Mouse (Mus musculus) limb, embryonic 13.5 days (tissue): Measurements from ENCODE around the gene Morc3. TPM values are rescaled to one million over a fixed set of nuclear protein-coding genes. Genes with fewer than 3 reads are reported as not detected.
"Not testable (repeated sequence)": the region's sequence is repeated elsewhere in the genome, so short reads cannot be mapped to it uniquely, and the experiment has no call there.

Source experiments
- ATAC-seq: fragments of 200-750 bp; cut with Nextera tagmentation; 2 replicates; pipeline ENCODE4 v1.8.0; 2017; ENCODE audit warnings: low read depth, moderate number of reproducible peaks, moderate TSS enrichment; ENCODE audit not compliant: low FRiP score
- H3K27ac ChIP-seq: fragments of 300-500 bp; sonication (generic); 2 replicates; pipeline ENCODE4 v1.5.1; 2015; ENCODE audit warnings: inconsistent platforms, mild to moderate bottlenecking, moderate library complexity
- H3K27me3 ChIP-seq: fragments of 300-500 bp; sonication (generic); 2 replicates; pipeline ENCODE4 v1.6.1; 2015; ENCODE audit warnings: mild to moderate bottlenecking, inconsistent platforms
- H3K36me3 ChIP-seq: fragments of 300-500 bp; sonication (generic); 2 replicates; pipeline ENCODE4 v1.6.1; 2015; ENCODE audit warnings: inconsistent platforms, mild to moderate bottlenecking, moderate library complexity
- H3K4me1 ChIP-seq: fragments of 300-500 bp; sonication (generic); 2 replicates; pipeline ENCODE4 v1.6.1; 2015; ENCODE audit warnings: inconsistent platforms
- H3K4me2 ChIP-seq: fragments of 300-500 bp; sonication (generic); replicated peaks from 2 replicates; pipeline ENCODE4 v1.6.1; 2015; ENCODE audit warnings: inconsistent platforms, mild to moderate bottlenecking, moderate library complexity
- H3K4me3 ChIP-seq: fragments of 300-500 bp; sonication (generic); 2 replicates; pipeline ENCODE4 v1.5.1; 2015; ENCODE audit warnings: moderate library complexity, mild to moderate bottlenecking, inconsistent platforms
- H3K9ac ChIP-seq: fragments of 300-500 bp; sonication (generic); 2 replicates; pipeline ENCODE4 v1.6.1; 2015; ENCODE audit warnings: mild to moderate bottlenecking, inconsistent platforms
- H3K9me3 ChIP-seq: fragments of 300-500 bp; sonication (generic); 2 replicates; pipeline ENCODE4 v1.6.1; 2016; ENCODE audit warnings: inconsistent platforms
- WGBS: fragments of 180-500 bp; shearing (Covaris S2); methylation state at CpG from one replicate; pipeline ENCODE4 v1.1.7; 2015; 5-methylcytosine and 5-hydroxymethylcytosine counted together
- polyA plus RNA-seq: library from polyadenylated mRNA; unstranded; fragments of >200 nt; fragmentation: Nextera tagmentation; extraction: Ambion mirVana; gene quantifications from 2 replicates; pipeline ENCODE4 v1.2.1, GENCODE M21; 2015

Morc3 gene
- polyA plus RNA-seq, 1 experiment from 2014 or later, result 38.5 TPM

DNA sequence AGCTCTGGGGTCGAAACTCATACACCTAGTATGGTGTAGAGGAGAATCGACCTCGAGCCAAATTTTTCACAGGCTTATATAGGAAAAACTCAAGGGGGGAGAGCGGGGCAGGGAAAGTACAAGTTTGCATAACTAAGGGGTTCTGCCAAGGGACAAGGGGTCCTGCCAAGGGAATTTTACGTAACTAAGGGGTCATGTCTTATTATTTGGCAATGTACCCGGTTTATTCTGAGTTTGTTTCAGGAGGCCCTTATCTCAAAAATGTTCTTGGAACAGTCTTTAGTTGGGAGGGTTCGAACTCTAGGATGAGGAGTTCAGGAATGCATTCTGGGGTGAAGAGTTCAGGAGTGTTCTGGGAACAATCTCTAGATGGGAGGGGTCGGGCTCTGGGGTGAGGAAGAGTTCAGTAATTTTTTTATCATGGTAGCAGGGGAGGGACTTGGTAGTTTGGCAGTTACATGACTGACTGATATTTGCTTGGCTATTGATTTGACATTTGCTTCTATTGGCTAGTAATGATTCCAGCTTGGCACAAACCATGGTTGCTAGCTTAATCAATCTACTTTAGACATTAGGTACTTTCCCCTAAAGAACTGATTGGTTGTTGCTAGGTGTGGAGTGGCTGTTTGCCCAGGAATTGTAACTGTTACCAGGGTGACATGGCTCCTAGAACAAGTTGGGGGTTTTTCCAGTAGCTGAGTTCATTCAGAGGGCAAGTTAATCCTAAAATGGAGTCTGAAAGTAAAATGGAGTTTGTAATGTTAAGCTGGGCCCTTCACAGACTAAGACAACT lies 9.3 kb upstream of the Morc3 start:
- not testable (repeated sequence) for H3K27ac ChIP-seq, H3K4me2 ChIP-seq, H3K9me3 ChIP-seq, H3K9ac ChIP-seq, ATAC-seq, H3K36me3 ChIP-seq, H3K27me3 ChIP-seq, H3K4me3 ChIP-seq
- peaks cover 11% of the 10 kb centered on the region; the same call in 1 of the 2 replicates for H3K4me1 ChIP-seq
- 79% methylated on average over 4 of the region's 8 CpGs for WGBS

- Histone ChIP-seq H3K4me3 (no peak overlapping the region), H3K9me3 (0 out of 2 replicates have a peak, but pooled peaks cover 14% of the 10 kb centered on the region), H3K4me2 (no peak overlapping the region), H3K4me1 (no peaks in the 10 kb centered on the region), H3K27ac (no peak overlapping the region), H3K36me3 (no peaks in the 10 kb centered on the region), H3K9ac (no peak overlapping the region), H3K27me3 (no peaks in the 10 kb centered on the region)
- no peak for ATAC-seq
- 82% methylated on average over 4 of the region's 4 CpGs for WGBS
These were observed 7.1 kb upstream of the Morc3 start for GRCm38 (mm10) chr16:93824799-93825198.

- Histone ChIP-seq H3K4me1 (no peaks in the 10 kb centered on the region), H3K9ac (no peak overlapping the region), H3K9me3 (0 out of 2 replicates have a peak, but pooled peaks cover 14% of the 10 kb centered on the region), H3K27me3 (no peaks in the 10 kb centered on the region), H3K4me3 (no peak overlapping the region), H3K27ac (no peak overlapping the region), H3K36me3 (no peaks in the 10 kb centered on the region), H3K4me2 (no peak overlapping the region)
- 91% methylated on average over 4 of the region's 4 CpGs for WGBS
- ATAC-seq, result no peak
These were observed 6.5 kb upstream of the Morc3 start for GRCm38 (mm10) chr16:93825463-93825862.

- Histone ChIP-seq H3K9me3 (0 out of 2 replicates have a peak, but pooled peaks cover 14% of the 10 kb centered on the region), H3K36me3 (no peaks in the 10 kb centered on the region), H3K4me2 (no peak overlapping the region), H3K9ac (no peak overlapping the region), H3K27me3 (no peaks in the 10 kb centered on the region), H3K4me1 (no peaks in the 10 kb centered on the region), H3K27ac (no peak overlapping the region), H3K4me3 (no peak overlapping the region)
- WGBS, result 71% methylated on average over 11 of the region's 11 CpGs
- no peak for ATAC-seq
These were observed 5.9 kb upstream of the Morc3 start for GRCm38 (mm10) chr16:93826054-93826453.

DNA sequence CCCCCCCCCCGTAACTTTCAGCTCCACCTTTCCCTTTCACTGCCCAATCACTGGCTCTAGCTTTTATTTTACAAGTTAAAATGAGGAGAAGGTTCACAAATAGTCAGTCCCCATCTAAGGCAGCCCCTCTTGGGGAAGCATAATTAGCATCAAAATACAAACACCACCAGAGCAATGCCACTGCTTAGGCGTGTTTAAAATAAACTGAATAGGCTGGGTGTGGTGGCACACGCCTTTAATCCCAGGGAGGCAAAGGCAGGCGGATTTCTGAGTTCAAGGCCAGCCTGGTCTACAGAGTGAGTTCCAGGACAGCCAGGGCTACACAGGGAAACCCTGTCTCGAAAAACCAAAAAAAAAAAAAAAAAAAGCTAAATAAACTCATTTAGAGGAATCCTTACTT lies 5.4 kb upstream of the Morc3 start:
- H3K27ac ChIP-seq, H3K9ac ChIP-seq, H3K4me3 ChIP-seq, ATAC-seq, H3K4me1 ChIP-seq, H3K36me3 ChIP-seq, H3K4me2 ChIP-seq, H3K27me3 ChIP-seq: not testable (repeated sequence)
- 0 out of 2 replicates have a peak, but pooled peaks cover 14% of the 10 kb centered on the region for H3K9me3 ChIP-seq
- 48% methylated on average over 5 of the region's 5 CpGs for WGBS

- no peak overlapping the region for H3K4me3 ChIP-seq
- no peak for ATAC-seq
- 0 out of 2 replicates have a peak, but pooled peaks cover 11% of the 10 kb centered on the region for H3K9me3 ChIP-seq
- H3K4me2 ChIP-seq, result no peak overlapping the region
- WGBS, result 88% methylated on average over 6 of the region's 6 CpGs
- no peak overlapping the region for H3K9ac ChIP-seq
- H3K27me3 ChIP-seq, result no peaks in the 10 kb centered on the region
- no peaks in the 10 kb centered on the region for H3K4me1 ChIP-seq
- no peak overlapping the region for H3K27ac ChIP-seq
- no peaks in the 10 kb centered on the region for H3K36me3 ChIP-seq
These were observed 5.0 kb upstream of the Morc3 start for GRCm38 (mm10) chr16:93826909-93827308.

DNA sequence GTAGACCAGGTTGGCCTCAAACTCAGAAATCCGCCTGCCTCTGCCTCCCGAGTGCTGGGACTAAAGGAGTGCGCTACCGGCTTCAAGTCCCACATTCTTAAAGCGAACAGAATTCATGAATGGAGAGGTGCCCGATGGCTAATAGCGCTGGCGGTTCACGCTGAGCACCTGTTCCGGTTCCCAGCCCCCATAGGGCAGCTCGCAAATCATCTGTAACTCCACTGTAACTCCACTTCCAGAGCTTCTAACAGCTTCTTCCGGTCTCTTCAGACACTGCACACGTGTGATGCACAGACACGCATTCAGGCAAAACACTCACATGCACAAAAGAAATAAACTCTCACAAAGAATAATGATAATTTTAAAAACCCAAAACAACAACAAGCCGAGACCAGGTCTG lies 2.4 kb upstream of the Morc3 start:
- ATAC-seq, result no peak
- Histone ChIP-seq H3K4me1 (peaks cover 15% of the 10 kb centered on the region), H3K27me3 (no peaks in the 10 kb centered on the region), H3K9ac (no peak overlapping the region), H3K36me3 (no peaks in the 10 kb centered on the region), H3K9me3 (0 out of 2 replicates have a peak, but pooled peaks cover 6% of the 10 kb centered on the region), H3K4me2 (no peak overlapping the region), H3K4me3 (no peak overlapping the region), H3K27ac (no peak overlapping the region)
- 93% methylated on average over 15 of the region's 15 CpGs for WGBS

GRCm38 (mm10) chr16:93830071-93830470 lies 1.9 kb upstream of the Morc3 start:
- H3K4me3 ChIP-seq, result no peak overlapping the region
- H3K36me3 ChIP-seq, result no peaks in the 10 kb centered on the region
- H3K27me3 ChIP-seq, result no peaks in the 10 kb centered on the region
- H3K9ac ChIP-seq, result no peak overlapping the region
- no peak for ATAC-seq
- no peak overlapping the region for H3K27ac ChIP-seq
- 0 out of 2 replicates have a peak, but pooled peaks cover 6% of the 10 kb centered on the region for H3K9me3 ChIP-seq
- no peak overlapping the region for H3K4me2 ChIP-seq
- peaks cover 15% of the 10 kb centered on the region for H3K4me1 ChIP-seq
- WGBS, result 84% methylated on average over 9 of the region's 9 CpGs

DNA sequence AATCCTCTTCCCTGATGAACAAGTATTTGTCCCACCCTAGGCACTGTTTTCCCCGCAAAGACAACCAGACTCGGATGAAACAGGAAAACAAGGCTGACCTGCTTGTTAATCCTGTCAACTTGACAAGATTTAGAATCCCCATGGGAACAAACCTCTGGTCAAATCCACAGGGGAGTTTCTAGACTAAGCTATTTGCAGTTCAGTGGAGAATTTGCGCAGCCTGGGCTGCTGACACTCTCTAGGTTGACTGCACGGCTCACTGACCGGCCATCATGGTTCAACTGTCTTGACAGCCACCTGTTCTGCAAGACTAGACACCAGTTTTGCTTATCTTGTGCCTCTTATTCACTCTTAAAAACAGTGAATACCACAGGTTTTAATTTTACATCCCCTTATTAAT lies 1.0 kb upstream of the Morc3 start:
- Histone ChIP-seq H3K4me2 (no peak overlapping the region), H3K9me3 (0 out of 2 replicates have a peak, but pooled peaks cover 6% of the 10 kb centered on the region), H3K9ac (no peak overlapping the region), H3K27me3 (no peaks in the 10 kb centered on the region), H3K27ac (no peak overlapping the region), H3K4me1 (peaks cover 15% of the 10 kb centered on the region), H3K36me3 (no peaks in the 10 kb centered on the region), H3K4me3 (no peak overlapping the region)
- no peak for ATAC-seq
- WGBS, result 72% methylated on average over 5 of the region's 5 CpGs

GRCm38 (mm10) chr16:93832451-93833276 lies 743 bp downstream of the Morc3 start:
- H3K4me1 ChIP-seq, result peaks cover 15% of the 10 kb centered on the region
- H3K27ac ChIP-seq, result peak overlapping the region; percentile 95
- peak overlapping the region; percentile 81 for H3K4me2 ChIP-seq
- peak overlapping the region; percentile 97 for H3K4me3 ChIP-seq
- peak overlapping the region; percentile 96 for H3K9ac ChIP-seq
- peaks cover 3% of the 10 kb centered on the region; the same call in 1 of the 2 replicates for H3K36me3 ChIP-seq
- ATAC-seq, result peak; percentile 60
- H3K9me3 ChIP-seq, result 0 out of 2 replicates have a peak, but pooled peaks cover 6% of the 10 kb centered on the region
- no peaks in the 10 kb centered on the region for H3K27me3 ChIP-seq
- under 1% methylated on average over 47 of the region's 69 CpGs for WGBS

DNA sequence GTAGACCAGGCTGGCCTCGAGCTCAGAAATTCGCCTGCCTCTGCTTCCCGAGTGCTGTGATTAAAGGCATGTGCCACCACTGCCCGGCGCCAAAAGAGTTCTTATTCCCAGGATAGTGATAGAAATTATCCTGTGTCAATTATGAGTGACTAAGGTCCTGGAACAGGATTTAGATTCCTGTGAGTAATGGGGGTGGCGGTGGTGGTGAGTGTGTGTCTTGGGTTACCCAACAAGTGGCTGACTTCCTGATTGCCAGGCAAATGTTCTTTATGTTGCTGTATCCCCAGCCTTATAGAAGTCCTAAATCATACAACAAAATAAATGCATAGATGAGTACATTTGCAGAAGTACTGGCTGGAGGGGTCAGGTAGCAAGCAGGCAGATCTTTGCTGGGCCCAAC lies 1.6 kb downstream of the Morc3 start:
- Histone ChIP-seq H3K4me3 (peak overlapping the region; percentile 97), H3K27me3 (no peaks in the 10 kb centered on the region), H3K9ac (no peak overlapping the region), H3K36me3 (peaks cover 3% of the 10 kb centered on the region; the same call in 1 of the 2 replicates), H3K9me3 (no peaks in the 10 kb centered on the region; the same call in 1 of the 2 replicates), H3K4me1 (peaks cover 15% of the 10 kb centered on the region), H3K27ac (no peak overlapping the region), H3K4me2 (peak overlapping the region; percentile 81)
- 91% methylated on average over 6 of the region's 6 CpGs for WGBS
- no peak for ATAC-seq

GRCm38 (mm10) chr16:93834076-93834475 lies 2.2 kb downstream of the Morc3 start:
- Histone ChIP-seq H3K27me3 (no peaks in the 10 kb centered on the region), H3K27ac (no peak overlapping the region), H3K36me3 (peaks cover 3% of the 10 kb centered on the region; the same call in 1 of the 2 replicates), H3K9ac (no peak overlapping the region), H3K4me2 (0 out of 2 replicates have a peak overlapping the region, but pooled peaks have one; percentile 5), H3K4me1 (peaks cover 15% of the 10 kb centered on the region), H3K4me3 (no peak overlapping the region), H3K9me3 (peaks cover under 1% of the 10 kb centered on the region; the same call in 1 of the 2 replicates)
- ATAC-seq, result no peak
- WGBS, result 91% methylated on average over 2 of the region's 2 CpGs
